Mouse (Mus musculus) cerebellum, adult 2 months (tissue): ENCODE results near the gene Hcrtr1.

Source experiments
- CTCF ChIP-seq: fragments of 200-500 bp; IDR thresholded peaks from 2 replicates; pipeline ENCODE4 v1.5.1; 2011; ENCODE audit warnings: low read depth, mild to moderate bottlenecking, control low read depth, low read length, moderate library complexity, borderline replicate concordance; ENCODE audit not compliant: insufficient read depth
- POLR2A ChIP-seq: fragments of 200-500 bp; IDR thresholded peaks from 2 replicates; pipeline ENCODE4 v1.6.1; 2011; ENCODE audit warnings: low read length, control low read depth, borderline replicate concordance; ENCODE audit not compliant: insufficient read depth

- TF ChIP-seq CTCF (no peak), POLR2A (no peak)
Observed at GRCm38 (mm10) chr4:130180909-130181602, 41.9 kb upstream of the Hcrtr1 start.
